Mouse (Mus musculus) urinary bladder, postnatal 4 days (tissue): Measurements from ENCODE around the gene Gpr88.
"Not testable (repeated sequence)": the region's sequence is repeated elsewhere in the genome, so short reads cannot be mapped to it uniquely, and the experiment has no call there.

Experiments used
- DNase-seq, 2 experiments: peaks; one replicate each; pipeline ENCODE4 v3.0.0; 2021 to 2022; ENCODE audit warnings: low spot score in 2 of 2

Gpr88 gene

DNA sequence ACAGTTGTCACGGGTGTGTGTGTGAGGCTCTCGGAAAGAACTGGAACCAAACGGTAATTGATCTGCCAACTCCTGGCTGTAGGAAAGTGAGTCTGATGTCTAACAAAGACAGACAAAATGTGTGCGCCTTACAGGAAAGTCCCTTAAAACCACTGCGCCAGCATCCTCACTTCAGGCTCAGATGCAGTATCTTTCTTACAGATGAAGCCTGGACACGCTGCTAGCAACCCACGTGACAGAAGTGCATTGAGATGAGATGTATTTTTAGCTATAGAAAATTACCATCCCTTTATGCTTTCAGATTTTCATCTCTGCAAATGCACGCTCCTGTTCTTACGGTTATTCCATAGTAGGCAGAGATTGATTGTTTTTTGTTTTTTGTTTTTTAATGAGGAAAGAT lies 10.6 kb downstream of the Gpr88 start:
- no peak for DNase-seq

DNA sequence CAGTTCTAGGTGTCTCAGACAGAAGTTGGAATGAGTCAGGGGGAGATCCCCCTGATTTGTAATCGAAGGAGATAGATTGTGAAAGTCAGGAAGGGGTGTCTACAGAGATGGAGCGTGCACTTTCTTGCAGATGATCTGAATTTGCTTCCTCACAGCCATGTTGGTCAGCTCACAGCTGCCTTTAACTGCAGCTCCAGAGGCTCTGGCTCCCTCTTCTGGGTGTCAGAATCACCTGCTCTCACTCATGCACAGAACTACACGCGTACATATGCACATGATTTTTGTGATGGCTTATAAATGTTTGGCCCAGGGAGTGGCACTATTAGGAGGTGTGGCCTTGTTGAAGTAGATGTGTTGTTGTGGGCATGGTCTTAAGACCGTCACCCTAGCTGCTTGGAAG lies 15.8 kb downstream of the Gpr88 start:
- DNase-seq = no peak

- no peak for DNase-seq
Measured at GRCm38 (mm10) chr3:116236856-116237255, 16.4 kb downstream of the Gpr88 start.

DNA sequence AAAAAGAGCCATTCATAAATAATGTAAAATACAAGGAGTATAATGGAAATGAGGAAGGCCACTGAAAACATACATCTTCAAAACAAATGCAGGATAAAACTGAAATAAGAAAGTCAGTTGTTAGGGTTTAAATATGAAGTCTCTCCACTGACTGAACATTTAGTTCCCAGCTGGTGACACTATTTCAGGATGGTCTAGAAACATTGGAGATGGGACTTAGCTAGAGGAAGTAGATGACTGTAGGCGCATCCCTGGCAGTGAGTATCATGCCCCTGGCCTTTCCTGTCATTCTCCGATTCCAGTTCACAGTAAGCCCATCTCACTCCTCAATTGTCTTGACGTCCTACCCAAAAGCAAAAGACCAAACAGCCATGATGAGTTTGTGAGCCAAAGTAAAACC lies 19.8 kb downstream of the Gpr88 start:
- DNase-seq = no peak

GRCm38 (mm10) chr3:116232763-116233162 lies 20.5 kb downstream of the Gpr88 start:
- no peak for DNase-seq

GRCm38 (mm10) chr3:116229336-116229735 lies 24.0 kb downstream of the Gpr88 start:
- no peak for DNase-seq

GRCm38 (mm10) chr3:116228360-116229245 lies 24.7 kb downstream of the Gpr88 start:
- DNase-seq = no peak

DNA sequence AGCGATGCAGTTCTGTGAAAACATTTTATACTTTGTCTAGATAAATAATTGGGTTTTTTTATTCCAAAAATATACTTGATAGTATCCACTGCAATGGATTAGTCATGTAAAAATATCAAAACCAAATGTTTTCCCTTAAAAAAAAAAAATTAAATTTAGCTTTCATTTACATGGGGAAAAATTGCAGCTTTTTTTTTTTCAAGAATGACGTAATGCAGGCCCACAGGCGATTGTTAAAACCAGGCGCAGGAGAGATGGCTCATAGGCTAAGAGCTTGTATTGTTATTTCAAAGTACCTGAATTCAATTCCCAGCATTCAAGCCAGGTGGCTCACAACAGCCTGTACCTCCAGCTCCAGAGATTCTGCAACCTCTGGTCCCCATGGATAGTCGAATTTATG lies 25.9 kb downstream of the Gpr88 start:
- no peak for DNase-seq

DNA sequence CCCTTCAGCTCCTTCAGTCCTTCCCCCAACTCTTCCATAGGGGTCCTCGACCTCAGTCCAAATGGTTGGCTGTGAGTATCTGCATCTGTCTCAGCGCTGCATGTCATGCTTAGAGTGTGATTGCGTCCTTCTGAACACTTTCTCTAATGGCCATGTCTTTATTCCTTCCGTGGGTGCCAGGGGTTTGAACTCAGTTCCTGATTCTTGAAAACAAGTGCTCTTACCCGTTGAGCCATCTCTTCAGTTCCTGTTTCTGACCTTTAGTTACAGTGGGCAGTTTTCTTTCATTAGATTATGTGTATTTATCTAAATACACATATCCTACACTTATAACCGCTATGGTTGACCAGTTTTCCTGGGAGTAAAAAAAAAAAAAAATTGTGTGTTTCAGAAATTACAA lies 26.4 kb downstream of the Gpr88 start:
- DNase-seq = no peak

DNA sequence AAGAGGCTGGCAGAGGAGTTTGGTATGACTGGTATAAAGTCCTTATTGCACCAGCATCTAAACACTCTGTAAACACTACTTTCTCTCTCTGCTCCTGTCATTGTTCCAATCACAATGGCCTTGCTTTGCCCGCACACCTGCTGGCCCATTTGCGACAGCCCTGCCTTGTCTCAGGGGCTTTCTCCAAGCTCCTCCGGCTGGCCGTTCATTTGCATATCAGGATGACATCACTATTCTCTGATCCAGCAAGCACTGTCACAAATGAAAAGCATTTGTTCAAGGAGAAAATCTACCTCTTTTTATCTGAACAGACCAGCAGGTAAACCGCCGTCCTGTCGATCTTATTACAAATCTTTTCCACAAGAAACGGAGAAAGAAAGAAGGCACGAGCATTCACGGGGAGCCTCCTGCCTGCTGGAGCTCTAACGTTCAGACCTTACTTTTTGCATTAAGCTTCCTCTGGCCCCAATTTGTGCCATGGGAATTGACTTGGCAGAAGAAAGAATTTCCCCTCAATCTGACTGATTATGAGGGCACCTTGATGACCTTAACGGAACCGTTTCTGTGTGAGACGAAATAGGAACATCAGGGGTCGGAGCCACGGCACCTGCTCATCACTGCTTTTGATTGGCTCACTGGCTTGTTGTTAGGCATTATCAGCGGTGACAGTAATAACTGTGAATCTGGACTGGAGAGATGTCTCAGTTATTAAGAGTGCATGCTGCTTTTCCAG lies 30.6 kb downstream of the Gpr88 start:
- no peak for DNase-seq

DNA sequence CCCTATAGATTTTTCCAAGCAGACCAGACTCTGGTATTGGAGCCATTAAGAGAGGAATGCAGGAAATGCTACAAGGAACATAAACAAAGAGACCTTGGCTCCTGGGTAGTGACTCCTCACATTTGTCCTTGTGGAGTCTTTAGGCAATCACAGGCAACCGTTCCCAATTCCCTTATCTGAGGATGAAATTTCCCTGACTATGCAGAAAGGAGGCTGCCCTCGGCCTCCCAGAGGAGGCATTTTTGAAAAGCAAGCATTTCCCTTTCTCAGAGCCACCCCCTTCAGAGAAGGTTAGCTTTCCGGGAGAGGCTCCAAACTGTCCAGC lies 31.7 kb downstream of the Gpr88 start:
- DNase-seq = no peak

DNA sequence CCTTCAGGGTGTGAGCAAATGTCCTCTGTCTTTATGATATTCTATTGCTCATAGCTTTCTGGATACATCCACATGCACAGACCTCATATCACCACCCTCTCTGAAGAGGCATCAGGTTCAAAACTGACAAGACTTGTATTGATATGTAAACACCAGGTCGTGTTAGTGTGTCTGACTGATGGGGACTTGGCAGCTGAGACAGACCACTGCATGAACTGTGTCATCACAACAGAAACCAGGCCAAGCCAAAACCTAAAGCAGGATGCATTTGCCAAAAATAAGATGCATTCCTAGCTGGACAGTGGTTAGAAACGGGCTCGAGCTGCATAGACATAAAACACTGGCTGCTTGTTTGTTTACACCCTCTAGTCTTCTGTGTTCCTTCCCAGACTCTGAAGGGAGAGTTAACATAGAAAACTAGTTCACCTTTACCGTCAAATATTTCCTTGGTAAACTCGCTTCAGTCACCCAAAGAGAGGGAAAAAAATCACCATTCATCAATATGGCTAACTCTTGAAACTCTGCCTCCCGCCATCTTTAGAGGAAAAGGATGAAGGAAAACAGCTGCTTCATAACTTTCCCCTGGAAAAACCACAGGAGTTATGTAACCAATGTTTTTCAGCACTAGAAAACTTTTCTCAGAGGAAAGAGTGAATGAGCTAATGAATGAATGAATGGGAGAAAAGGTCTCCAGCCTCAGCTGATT lies 32.2 kb downstream of the Gpr88 start:
- DNase-seq = no peak

- DNase-seq = not testable (repeated sequence)
Measured at GRCm38 (mm10) chr3:116217398-116217797, 35.9 kb downstream of the Gpr88 start.

DNA sequence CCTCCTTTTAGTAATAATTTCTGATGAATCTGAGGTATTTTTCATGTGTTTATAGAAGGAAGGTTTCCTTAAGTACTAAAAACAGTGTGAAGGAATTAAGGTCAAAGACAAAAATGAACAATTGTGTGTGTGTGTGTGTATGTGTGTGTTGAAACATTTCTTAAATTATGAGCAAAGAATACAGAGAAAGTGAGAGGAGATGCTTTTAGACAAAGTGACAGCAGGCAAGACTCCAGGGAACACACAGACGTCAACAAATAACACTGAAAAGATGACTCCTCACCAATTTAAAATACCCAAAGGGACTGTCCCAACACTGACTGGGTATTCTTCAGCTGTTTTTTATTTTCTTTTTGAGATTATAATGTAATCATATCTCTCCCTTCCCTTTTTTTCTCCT lies 37.0 kb downstream of the Gpr88 start:
- no peak for DNase-seq

- no peak for DNase-seq
Measured at GRCm38 (mm10) chr3:116211639-116212038, 41.7 kb downstream of the Gpr88 start.

- no peak for DNase-seq
Measured at GRCm38 (mm10) chr3:116210720-116211121, 42.6 kb downstream of the Gpr88 start.

DNA sequence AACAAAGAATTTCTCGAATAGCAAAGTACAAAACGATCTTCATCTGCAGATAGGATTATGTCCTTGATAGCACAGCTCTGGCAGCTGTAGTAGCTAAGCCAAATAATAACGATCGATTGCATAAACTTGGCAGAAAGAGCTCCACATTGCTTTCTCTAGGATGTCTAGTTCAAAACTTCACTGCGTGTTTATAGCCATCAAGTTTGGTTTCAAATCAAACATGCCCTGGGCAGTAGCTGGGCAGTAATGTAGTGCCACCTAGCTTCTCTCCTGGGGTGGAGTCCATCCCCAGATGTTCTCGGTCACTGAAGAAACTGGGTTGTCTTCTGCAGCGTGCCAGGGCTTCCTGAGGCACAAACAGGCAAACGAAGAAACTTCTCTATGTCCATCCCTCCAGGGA lies 44.1 kb downstream of the Gpr88 start:
- no peak for DNase-seq

DNA sequence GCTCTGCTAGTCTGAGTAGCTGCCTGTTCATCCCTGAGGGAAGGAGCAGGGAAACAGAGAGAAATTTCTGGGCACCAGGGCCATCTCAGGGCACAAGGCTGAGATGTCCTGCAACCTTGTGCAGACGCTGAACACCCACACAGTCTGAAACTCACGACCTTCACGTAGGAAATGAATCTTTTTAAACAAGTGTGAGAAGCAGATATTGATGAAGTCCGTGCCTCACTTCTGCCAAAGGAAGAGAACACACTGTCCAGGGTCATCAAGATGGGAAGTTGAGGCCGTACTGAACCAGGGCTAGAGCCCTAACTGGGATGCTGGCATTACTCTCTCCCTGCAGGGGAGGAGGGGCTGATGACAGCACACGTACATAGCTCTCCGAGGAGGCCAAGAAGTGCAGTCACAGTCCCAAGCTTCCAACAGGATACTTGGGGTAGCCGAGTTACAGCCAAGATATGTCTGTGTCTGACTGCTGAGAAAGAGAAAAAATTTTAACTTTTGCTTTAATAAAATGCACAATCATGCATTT lies 46.9 kb downstream of the Gpr88 start:
- DNase-seq = no peak

- DNase-seq = no peak
Measured at GRCm38 (mm10) chr3:116205346-116206219, 47.7 kb downstream of the Gpr88 start.

GRCm38 (mm10) chr3:116204643-116205042 lies 48.7 kb downstream of the Gpr88 start:
- DNase-seq = no peak

DNA sequence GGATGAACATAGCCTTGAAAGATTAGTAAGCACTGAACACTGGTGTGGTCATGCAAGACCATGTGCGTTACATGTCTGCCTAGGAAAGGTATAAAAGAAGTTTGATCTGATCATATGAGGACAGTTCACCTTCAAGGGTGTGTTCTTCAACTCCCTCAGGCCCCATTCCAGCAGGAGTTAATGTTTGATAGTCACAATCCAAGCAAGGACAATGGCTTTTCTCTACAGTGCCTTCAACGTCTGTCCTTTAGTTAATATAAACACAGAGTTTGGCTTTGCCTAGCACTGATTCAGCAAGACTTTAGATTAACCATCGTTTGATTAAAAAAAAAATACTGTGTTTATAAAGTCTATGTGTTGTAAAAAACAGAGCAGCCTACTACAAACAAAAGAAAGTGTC lies 49.4 kb downstream of the Gpr88 start:
- DNase-seq = no peak
